Mouse (Mus musculus): ENCODE measurements around the gene Epn2. TPM values are rescaled to one million over a fixed set of nuclear protein-coding genes. Genes with fewer than 3 reads are reported as not detected.

The Epn2 gene
- polyA plus RNA-seq, 1 experiment from 2014 or later, result 2.8 TPM

DNA sequence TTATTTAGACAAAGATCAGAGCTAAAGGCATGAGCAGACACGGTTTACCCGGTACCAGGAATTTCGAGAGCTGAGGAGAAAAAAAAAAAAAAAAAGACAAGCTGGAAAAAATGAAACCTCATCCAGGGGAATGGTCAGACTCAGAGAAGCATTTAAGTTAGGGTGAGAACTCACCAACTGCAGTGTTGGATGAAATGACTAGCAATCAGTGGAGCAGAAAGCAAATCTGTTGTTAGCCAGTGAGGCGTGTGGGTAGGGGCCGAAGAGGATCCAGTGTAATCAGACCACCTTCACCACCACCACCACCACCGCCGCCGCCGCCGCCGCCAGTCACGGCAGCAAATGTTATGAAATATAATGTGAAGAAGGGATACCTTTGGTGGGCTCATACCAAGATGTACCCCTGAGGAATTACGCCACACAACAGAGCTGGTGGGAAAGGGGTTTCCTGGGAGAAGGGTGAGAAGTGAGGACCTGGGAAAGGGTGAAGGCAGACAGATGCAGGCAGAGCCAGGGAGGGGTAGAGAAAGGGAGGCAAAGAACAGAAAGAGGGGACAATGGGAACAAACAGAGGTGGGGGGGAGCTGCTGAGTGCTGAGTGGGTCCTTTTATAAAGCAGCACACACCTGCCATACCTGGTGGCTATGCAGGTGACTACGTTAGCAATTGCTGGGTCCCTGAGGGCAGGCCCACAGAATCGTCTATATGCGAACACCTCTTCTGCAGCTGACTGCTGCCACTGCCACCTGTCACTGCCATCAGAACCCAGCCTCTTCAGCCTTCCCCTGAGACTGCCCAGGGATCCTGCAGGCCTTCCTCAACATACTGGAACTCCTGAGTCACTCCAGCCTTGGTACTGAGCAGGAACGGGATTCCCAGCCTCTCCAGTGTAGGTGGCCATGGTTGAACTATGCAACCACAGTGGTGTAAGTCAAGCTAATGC is 101.7 kb downstream of the Epn2 start:
- no peak for ATAC-seq (ENCODE audit: low read depth)
- Histone ChIP-seq H3K27me3 (ENCODE audit: control insufficient read depth, insufficient read depth, low read depth, low read length) (no peaks in the 10 kb centered on the region), H3K9me3 (replicated peaks; ENCODE audit: control insufficient read depth, low read length) (no peaks in the 10 kb centered on the region), H3K4me3 (ENCODE audit: low read depth, low read length) (no peak overlapping the region), H3K36me3 (ENCODE audit: control insufficient read depth, insufficient read depth) (no peaks in the 10 kb centered on the region), H3K4me1 (ENCODE audit: control insufficient read depth, low read depth, low read length) (no peaks in the 10 kb centered on the region), H3K27ac (ENCODE audit: low read length) (no peak overlapping the region), H3K4me2 (ENCODE audit: low read depth, low read length) (no peak overlapping the region), H3K9ac (ENCODE audit: low read depth, low read length) (no peak overlapping the region)
- WGBS (ENCODE audit: insufficient replicate concordance), result 66% methylated on average over 17 of the region's 17 CpGs

- Histone ChIP-seq H3K9me3 (replicated peaks; ENCODE audit: control insufficient read depth, low read length) (no peaks in the 10 kb centered on the region), H3K4me2 (ENCODE audit: low read depth, low read length) (no peak overlapping the region), H3K36me3 (ENCODE audit: control insufficient read depth, insufficient read depth) (no peaks in the 10 kb centered on the region), H3K27me3 (ENCODE audit: control insufficient read depth, insufficient read depth, low read depth, low read length) (no peaks in the 10 kb centered on the region), H3K4me3 (ENCODE audit: low read depth, low read length) (no peak overlapping the region), H3K9ac (ENCODE audit: low read depth, low read length) (no peak overlapping the region), H3K27ac (ENCODE audit: low read length) (no peak overlapping the region), H3K4me1 (ENCODE audit: control insufficient read depth, low read depth, low read length) (no peaks in the 10 kb centered on the region)
- ATAC-seq (ENCODE audit: low read depth), result no peak
- 50% methylated on average over 12 of the region's 12 CpGs for WGBS (ENCODE audit: insufficient replicate concordance)
Measured at GRCm38 (mm10) chr11:61476786-61477382, 102.6 kb downstream of the Epn2 start.

- Histone ChIP-seq H3K4me1 (ENCODE audit: control insufficient read depth, low read depth, low read length) (no peaks in the 10 kb centered on the region), H3K9me3 (replicated peaks; ENCODE audit: control insufficient read depth, low read length) (no peaks in the 10 kb centered on the region), H3K27me3 (ENCODE audit: control insufficient read depth, insufficient read depth, low read depth, low read length) (no peaks in the 10 kb centered on the region), H3K4me3 (ENCODE audit: low read depth, low read length) (no peak overlapping the region), H3K36me3 (ENCODE audit: control insufficient read depth, insufficient read depth) (no peaks in the 10 kb centered on the region), H3K4me2 (ENCODE audit: low read depth, low read length) (no peak overlapping the region), H3K27ac (ENCODE audit: low read length) (no peak overlapping the region), H3K9ac (ENCODE audit: low read depth, low read length) (no peak overlapping the region)
- ATAC-seq (ENCODE audit: low read depth), result no peak
- 56% methylated on average over 4 of the region's 4 CpGs for WGBS (ENCODE audit: insufficient replicate concordance)
Measured at GRCm38 (mm10) chr11:61473630-61474029, 105.9 kb downstream of the Epn2 start.

DNA sequence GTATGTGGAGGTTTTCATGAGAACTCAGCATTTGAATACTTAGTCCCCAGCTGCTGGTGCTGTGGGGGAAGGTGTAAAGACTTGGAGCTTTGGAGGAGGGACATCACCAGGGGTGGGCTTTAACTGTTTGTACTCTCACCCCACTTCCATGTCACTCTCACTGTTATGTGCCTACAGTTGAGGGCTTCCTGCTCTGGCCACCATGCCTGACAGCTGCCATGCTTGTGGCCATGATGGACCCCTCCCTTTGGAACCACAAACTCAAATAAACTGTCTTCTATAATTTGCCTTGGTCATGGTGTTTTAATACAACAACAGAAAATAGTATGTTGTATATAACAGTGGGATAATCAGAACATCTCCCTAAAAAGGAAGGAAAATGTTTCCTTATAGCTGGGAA is 108.6 kb downstream of the Epn2 start:
- no peaks in the 10 kb centered on the region for H3K9me3 ChIP-seq (replicated peaks; ENCODE audit: control insufficient read depth, low read length)
- H3K27ac ChIP-seq (ENCODE audit: low read length), result no peak overlapping the region
- H3K4me2 ChIP-seq (ENCODE audit: low read depth, low read length), result no peak overlapping the region
- no peak overlapping the region for H3K4me3 ChIP-seq (ENCODE audit: low read depth, low read length)
- H3K9ac ChIP-seq (ENCODE audit: low read depth, low read length), result no peak overlapping the region
- H3K4me1 ChIP-seq (ENCODE audit: control insufficient read depth, low read depth, low read length), result no peaks in the 10 kb centered on the region
- no peak for ATAC-seq (ENCODE audit: low read depth)
- H3K36me3 ChIP-seq (ENCODE audit: control insufficient read depth, insufficient read depth), result no peaks in the 10 kb centered on the region
- H3K27me3 ChIP-seq (ENCODE audit: control insufficient read depth, insufficient read depth, low read depth, low read length), result no peaks in the 10 kb centered on the region

- Histone ChIP-seq H3K4me3 (ENCODE audit: low read depth, low read length) (no peak overlapping the region), H3K36me3 (ENCODE audit: control insufficient read depth, insufficient read depth) (no peaks in the 10 kb centered on the region), H3K9ac (ENCODE audit: low read depth, low read length) (no peak overlapping the region), H3K4me2 (ENCODE audit: low read depth, low read length) (no peak overlapping the region), H3K4me1 (ENCODE audit: control insufficient read depth, low read depth, low read length) (no peaks in the 10 kb centered on the region), H3K27me3 (ENCODE audit: control insufficient read depth, insufficient read depth, low read depth, low read length) (no peaks in the 10 kb centered on the region), H3K9me3 (replicated peaks; ENCODE audit: control insufficient read depth, low read length) (no peaks in the 10 kb centered on the region), H3K27ac (ENCODE audit: low read length) (no peak overlapping the region)
- WGBS (ENCODE audit: insufficient replicate concordance), result 27% methylated on average over 7 of the region's 7 CpGs
- ATAC-seq (ENCODE audit: low read depth), result no peak; the same call in 1 of the 2 replicates
Measured at GRCm38 (mm10) chr11:61469317-61469917, 110.1 kb downstream of the Epn2 start.

GRCm38 (mm10) chr11:61468534-61468933 is 111.0 kb downstream of the Epn2 start:
- no peak overlapping the region for H3K27ac ChIP-seq (ENCODE audit: low read length)
- ATAC-seq (ENCODE audit: low read depth), result no peak
- H3K4me3 ChIP-seq (ENCODE audit: low read depth, low read length), result no peak overlapping the region
- H3K9me3 ChIP-seq (replicated peaks; ENCODE audit: control insufficient read depth, low read length), result no peaks in the 10 kb centered on the region
- no peak overlapping the region for H3K4me2 ChIP-seq (ENCODE audit: low read depth, low read length)
- WGBS (ENCODE audit: insufficient replicate concordance), result 52% methylated on average over 4 of the region's 4 CpGs
- no peaks in the 10 kb centered on the region for H3K36me3 ChIP-seq (ENCODE audit: control insufficient read depth, insufficient read depth)
- no peaks in the 10 kb centered on the region for H3K4me1 ChIP-seq (ENCODE audit: control insufficient read depth, low read depth, low read length)
- no peak overlapping the region for H3K9ac ChIP-seq (ENCODE audit: low read depth, low read length)
- H3K27me3 ChIP-seq (ENCODE audit: control insufficient read depth, insufficient read depth, low read depth, low read length), result no peaks in the 10 kb centered on the region

Other genes starting within 250 kb of the Epn2 start
- gene Slc47a2, start 236.8 kb downstream of the Epn2 start, polyA plus RNA-seq (2015; fragmentation: Nextera tagmentation; extraction: Ambion mirVana), result 0.06 TPM in 1 of 2 replicates, not detected in the other
- gene Slc47a1, start 201.3 kb downstream of the Epn2 start, polyA plus RNA-seq (2015; fragmentation: Nextera tagmentation; extraction: Ambion mirVana), result 20.0 and 23.6 TPM in 2 replicates
- 0.07 TPM in 2 replicates for gene Rnf112, start 125.6 kb downstream of the Epn2 start, polyA plus RNA-seq (2015; fragmentation: Nextera tagmentation; extraction: Ambion mirVana)
- 6.7 and 9.9 TPM in 2 replicates for gene Mfap4, start 94.3 kb downstream of the Epn2 start, polyA plus RNA-seq (2015; fragmentation: Nextera tagmentation; extraction: Ambion mirVana)
- gene Mapk7, start 85.3 kb downstream of the Epn2 start, polyA plus RNA-seq (2015; fragmentation: Nextera tagmentation; extraction: Ambion mirVana), result 6.5 and 7.2 TPM in 2 replicates
- 1.2 and 1.3 TPM in 2 replicates for gene B9d1, start 74.5 kb downstream of the Epn2 start, polyA plus RNA-seq (2015; fragmentation: Nextera tagmentation; extraction: Ambion mirVana)
- gene Grap, start 73.6 kb upstream of the Epn2 start, polyA plus RNA-seq (2015; fragmentation: Nextera tagmentation; extraction: Ambion mirVana), result 4.8 TPM in 2 replicates
- gene Fam83g, start 104.4 kb upstream of the Epn2 start, polyA plus RNA-seq (2015; fragmentation: Nextera tagmentation; extraction: Ambion mirVana), result 6.2 and 6.5 TPM in 2 replicates
- not detected in 2 replicates for gene Slc5a10, start 141.1 kb upstream of the Epn2 start, polyA plus RNA-seq (2015; fragmentation: Nextera tagmentation; extraction: Ambion mirVana)
- gene Prpsap2, start 182.4 kb upstream of the Epn2 start, polyA plus RNA-seq (2015; fragmentation: Nextera tagmentation; extraction: Ambion mirVana), result 5.7 and 6.4 TPM in 2 replicates